10 mouse cellular contexts compared by ENCODE assay signal in the genomic region with DNA sequence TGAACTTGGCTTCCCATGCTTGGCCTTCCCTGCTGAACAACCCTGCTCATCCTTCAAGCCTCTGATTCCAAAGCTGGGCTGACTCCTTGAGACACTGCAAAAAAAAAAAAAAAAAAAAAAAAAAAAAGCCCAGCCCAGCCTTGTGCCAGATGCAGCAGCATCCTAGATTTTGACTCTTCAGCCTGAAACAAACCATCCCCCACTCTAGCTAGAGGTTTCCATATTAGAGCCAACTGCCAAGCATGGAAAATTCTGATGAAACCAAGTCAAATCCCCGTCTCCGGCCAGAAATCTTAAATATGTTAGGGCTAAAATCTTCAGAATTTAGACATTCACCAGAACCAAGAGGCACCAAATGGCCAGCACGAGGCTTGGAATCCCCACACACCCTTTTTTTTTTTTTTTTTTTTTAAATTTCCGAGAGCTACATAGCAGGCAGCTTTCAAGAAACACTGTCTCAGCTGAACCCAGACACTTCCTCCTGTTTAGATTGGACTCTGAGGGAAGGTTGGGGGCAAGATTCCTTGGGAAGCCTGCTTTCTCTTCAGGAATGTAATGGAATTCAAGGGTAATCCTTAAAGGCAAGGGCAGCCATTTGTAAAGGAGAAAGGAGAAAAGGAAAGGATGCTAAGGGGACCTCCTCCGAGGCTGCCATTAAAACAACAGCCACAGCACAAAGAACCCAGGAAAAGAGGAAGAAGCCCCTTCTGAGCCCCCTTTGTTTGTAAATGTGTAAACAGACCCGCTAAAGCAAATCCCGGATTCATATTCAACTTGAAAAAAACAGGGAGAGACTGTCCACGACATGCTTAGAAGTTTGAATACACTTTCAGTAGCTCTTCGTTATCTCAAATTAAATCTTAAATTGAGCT.
DNase-seq lines count a peak whose midpoint lies in the region; ATAC-seq and TF ChIP-seq lines count a peak whose summit lies in the region.
"Had no signal": no experiment of that assay in that cellular context is flagged by ENCODE, and none has a peak within 500 bp of the region (broad histone marks: within the 10 kb centered on the region; RNA-seq: fewer than 3 reads in every experiment).

No protein-coding gene starts in this region.

- H3K4me2 ChIP-seq in kidney, embryonic 15.5 days, result no peak overlapping the region
- no peak overlapping the region for H3K4me2 ChIP-seq in limb, embryonic 15.5 days
- H3K4me2 ChIP-seq: limb, embryonic 12.5 days had no signal

- no peaks in the 10 kb centered on the region for H3K36me3 ChIP-seq in kidney, embryonic 15.5 days
- no peaks in the 10 kb centered on the region for H3K36me3 ChIP-seq in ES-E14 (ENCODE audit: control insufficient read depth, insufficient read depth, low read length, poor library complexity, severe bottlenecking)
- no peaks in the 10 kb centered on the region for H3K36me3 ChIP-seq in limb, embryonic 15.5 days
- H3K36me3 ChIP-seq: limb, embryonic 12.5 days had no signal

- in situ Hi-C loops in ES-E14 (cut with MboI; ENCODE audit: low sequenced_read_pairs in 2 of 2, unreplicated experiment in 2 of 2), result no loop called here

- 0 out of 2 replicates have a peak overlapping the region, but pooled peaks have one; percentile 61 for H3K27ac ChIP-seq in kidney, embryonic 15.5 days
- no peak overlapping the region; the same call in 1 of the 2 replicates for H3K27ac ChIP-seq in ES-E14 (ENCODE audit: insufficient read depth, low read depth, low read length, poor library complexity, severe bottlenecking)
- H3K27ac ChIP-seq in limb, embryonic 15.5 days, result peak overlapping the region; percentile 50
- H3K27ac ChIP-seq: limb, embryonic 12.5 days had no signal

- WGBS in kidney, embryonic 15.5 days, result 36% methylated on average over 9 of the region's 9 CpGs
- WGBS in limb, embryonic 15.5 days, result 35% methylated on average over 9 of the region's 9 CpGs

- no peak for ATAC-seq in kidney, embryonic 15.5 days (replicated peaks; ENCODE audit: low FRiP score)
- ATAC-seq in limb, embryonic 15.5 days (ENCODE audit: insufficient number of reproducible peaks, low FRiP score, low TSS enrichment, low read depth), result no peak

- no peak overlapping the region for H3K9ac ChIP-seq in kidney, embryonic 15.5 days
- H3K9ac ChIP-seq in ES-E14 (ENCODE audit: insufficient read depth, low read depth, low read length, poor library complexity, severe bottlenecking), result no peak overlapping the region
- H3K9ac ChIP-seq in limb, embryonic 15.5 days, result no peak overlapping the region
- H3K9ac ChIP-seq: limb, embryonic 12.5 days had no signal

- no peak overlapping the region for H3K4me3 ChIP-seq in kidney, embryonic 15.5 days (replicated peaks)
- H3K4me3 ChIP-seq in ES-E14 (ENCODE audit: insufficient read depth in 1 of 2, low read depth in 1 of 2, low read length in 2 of 2, poor library complexity in 1 of 2, severe bottlenecking in 1 of 2), result 0 out of 4 replicates have a peak overlapping the region, but pooled peaks of 1 of the 2 experiments have one; percentile 2
- no peak overlapping the region for H3K4me3 ChIP-seq in limb, embryonic 15.5 days
- H3K4me3 ChIP-seq: limb, embryonic 12.5 days had no signal

- no peak for DNase-seq in kidney, adult 9 months
- DNase-seq in ES-E14 (ENCODE audit: low read depth, low spot score), result peak; percentile 37
- peak; percentile 37 for DNase-seq in embryo, embryonic 11 days
- no peak for DNase-seq in spleen, adult 18-20 months
- no peak for DNase-seq in right cerebral cortex, postnatal 4 days
- DNase-seq: kidney, postnatal 25 days; thymus, postnatal 4 days had no signal

- H3K4me1 ChIP-seq in kidney, embryonic 15.5 days, result peaks cover 23% of the 10 kb centered on the region
- peaks cover 5 to 21% of the 10 kb centered on the region in 2 experiments; a peak in 2 of 4 replicates for H3K4me1 ChIP-seq in ES-E14 (ENCODE audit: control insufficient read depth in 2 of 2, insufficient read depth in 2 of 2, low read length in 2 of 2, poor library complexity in 1 of 2)
- peaks cover 34% of the 10 kb centered on the region for H3K4me1 ChIP-seq in limb, embryonic 15.5 days

- H3K9me3 ChIP-seq in kidney, embryonic 15.5 days (replicated peaks), result no peaks in the 10 kb centered on the region
- H3K9me3 ChIP-seq in ES-E14 (ENCODE audit: control insufficient read depth, insufficient read depth, low read depth, low read length), result no peaks in the 10 kb centered on the region
- no peaks in the 10 kb centered on the region for H3K9me3 ChIP-seq in limb, embryonic 15.5 days
- H3K9me3 ChIP-seq: limb, embryonic 12.5 days had no signal

- 0 out of 2 replicates have a peak, but pooled peaks cover 3% of the 10 kb centered on the region for H3K27me3 ChIP-seq in kidney, embryonic 15.5 days
- 0 out of 2 replicates have a peak, but pooled peaks cover 2% of the 10 kb centered on the region for H3K27me3 ChIP-seq in limb, embryonic 15.5 days

TF ChIP-seq in ES-E14, 5 proteins besides CTCF, POLR2A, EP300 and RAD21:
- TF ChIP-seq ZC3H11A (IDR thresholded peaks at IDR 0.05; ENCODE audit: borderline replicate concordance, low read depth, low read length), result no peak
- no peak for TF ChIP-seq CHD2 (IDR thresholded peaks at IDR 0.05; ENCODE audit: low read depth, low read length)
- TF ChIP-seq ZNF384 (IDR thresholded peaks at IDR 0.05; ENCODE audit: low read depth, low read length), result peak; percentile 89; the same call in 1 of the 2 replicates
TF ChIP-seq in ES-E14: peak in this region for 1.

Comparison
In these comparisons a context has a peak if more than half of its experiments do, and no peak if none do; other contexts are left out.
1. DNase-seq: peak in ES-E14 (single experiment) and embryo, embryonic 11 days (single experiment); none in kidney, adult 9 months (single experiment), spleen, adult 18-20 months (0 of 2) and right cerebral cortex, postnatal 4 days (single experiment).